Mouse (Mus musculus) hindbrain, postnatal 0 days (tissue): Measurements from ENCODE around the gene Scn11a. TPM values are rescaled to one million over a fixed set of nuclear protein-coding genes. Genes with fewer than 3 reads are reported as not detected.

Experiments
- ATAC-seq: fragments of 200-750 bp; cut with Nextera tagmentation; 2 replicates; pipeline ENCODE4 v1.8.0; 2017; ENCODE audit warnings: mild to moderate bottlenecking, moderate TSS enrichment, moderate library complexity
- DNase-seq: peaks from one replicate; pipeline ENCODE4 v3.0.0-alpha.2; 2015; ENCODE audit warnings: low spot score
- H3K27ac ChIP-seq: fragments of 300-500 bp; sonication (generic); 2 replicates; pipeline ENCODE4 v1.5.1; 2014; ENCODE audit warnings: mild to moderate bottlenecking
- H3K27me3 ChIP-seq: fragments of 300-500 bp; sonication (generic); 2 replicates; pipeline ENCODE4 v1.6.1; 2014; ENCODE audit warnings: low read length, mixed read lengths; ENCODE audit not compliant: insufficient read depth
- H3K36me3 ChIP-seq: fragments of 300-500 bp; sonication (generic); 2 replicates; pipeline ENCODE4 v1.6.1; 2014; ENCODE audit warnings: low read length, mixed read lengths; ENCODE audit not compliant: insufficient read depth
- H3K4me1 ChIP-seq: fragments of 300-500 bp; sonication (generic); 2 replicates; pipeline ENCODE4 v1.6.1; 2014; ENCODE audit warnings: antibody characterized with exemption, low read length, mixed read lengths; ENCODE audit not compliant: insufficient read depth
- H3K4me2 ChIP-seq: fragments of 300-500 bp; sonication (generic); 2 replicates; pipeline ENCODE4 v1.6.1; 2014; ENCODE audit warnings: low read depth, mild to moderate bottlenecking, low read length, moderate library complexity, mixed read lengths
- H3K4me3 ChIP-seq: fragments of 300-500 bp; sonication (generic); 2 replicates; pipeline ENCODE4 v1.5.1; 2014; ENCODE audit warnings: low read length
- H3K9ac ChIP-seq: fragments of 300-500 bp; sonication (generic); replicated peaks from 2 replicates; pipeline ENCODE4 v1.6.1; 2014; ENCODE audit warnings: mild to moderate bottlenecking, low read length, moderate library complexity, mixed read lengths
- H3K9me3 ChIP-seq: fragments of 300-500 bp; sonication (generic); 2 replicates; pipeline ENCODE4 v1.6.1; 2016; ENCODE audit warnings: low read length, mixed read lengths
- CTCF ChIP-seq: IDR thresholded peaks from 2 replicates; pipeline ENCODE4 v1.5.1; 2016; ENCODE audit warnings: antibody characterized with exemption, control low read depth, low read depth
- WGBS: fragments of 180-500 bp; shearing (Covaris S2); extraction: QIAGEN DNeasy Blood & Tissue Kit; methylation state at CpG from one replicate; pipeline ENCODE4 v1.1.7; 2014; 5-methylcytosine and 5-hydroxymethylcytosine counted together
- polyA plus RNA-seq: library from polyadenylated mRNA; unstranded; fragments of >200 nt; fragmentation: Nextera tagmentation; extraction: Ambion mirVana; gene quantifications from 2 replicates; pipeline ENCODE4 v1.2.1, GENCODE M21; 2015
- total RNA-seq: library from RNA; depleted of rRNA; stranded (reverse); fragments of >200 nt; gene quantifications from 2 replicates; pipeline ENCODE4 v1.2.3, GENCODE M21; 2014

Scn11a gene
- total and polyA plus RNA-seq, 2 experiments from 2014 or later = 0.23 to 0.52 TPM

- no peak for TF ChIP-seq CTCF
- no peak overlapping the region for H3K4me2 ChIP-seq
- H3K9me3 ChIP-seq = no peaks in the 10 kb centered on the region
- H3K9ac ChIP-seq = no peak overlapping the region
- 53% methylated on average over 2 of the region's 2 CpGs for WGBS
- no peaks in the 10 kb centered on the region for H3K36me3 ChIP-seq
- ATAC-seq (no peak), DNase-seq (peak; percentile 59)
- H3K27me3 ChIP-seq = no peaks in the 10 kb centered on the region
- H3K4me1 ChIP-seq = no peaks in the 10 kb centered on the region
- H3K27ac ChIP-seq = no peak overlapping the region
- no peak overlapping the region for H3K4me3 ChIP-seq
Observed at GRCm38 (mm10) chr9:119831001-119831400, 5.7 kb upstream of the Scn11a start.

GRCm38 (mm10) chr9:119823722-119824121, 1.5 kb downstream of the Scn11a start:
- Histone ChIP-seq H3K4me3 (no peak overlapping the region), H3K4me1 (peaks cover 4% of the 10 kb centered on the region; the same call in 1 of the 2 replicates), H3K27ac (no peak overlapping the region), H3K9me3 (no peaks in the 10 kb centered on the region), H3K27me3 (no peaks in the 10 kb centered on the region), H3K9ac (no peak overlapping the region), H3K4me2 (no peak overlapping the region), H3K36me3 (no peaks in the 10 kb centered on the region)
- 70% methylated on average over 9 of the region's 9 CpGs for WGBS
- ATAC-seq = no peak
- DNase-seq = no peak
- no peak for TF ChIP-seq CTCF

- no peak; the same call in 1 of the 2 replicates for TF ChIP-seq CTCF
- no peak overlapping the region for H3K27ac ChIP-seq
- no peak overlapping the region for H3K9ac ChIP-seq
- no peaks in the 10 kb centered on the region for H3K36me3 ChIP-seq
- no peaks in the 10 kb centered on the region for H3K9me3 ChIP-seq
- no peaks in the 10 kb centered on the region for H3K4me1 ChIP-seq
- DNase-seq = no peak
- no peak overlapping the region for H3K4me3 ChIP-seq
- no peaks in the 10 kb centered on the region for H3K27me3 ChIP-seq
- H3K4me2 ChIP-seq = no peak overlapping the region
- 94% methylated on average over 5 of the region's 5 CpGs for WGBS
- ATAC-seq = no peak
Observed at GRCm38 (mm10) chr9:119813631-119814030, 11.6 kb downstream of the Scn11a start.

GRCm38 (mm10) chr9:119806491-119806890, 18.8 kb downstream of the Scn11a start:
- Histone ChIP-seq H3K4me1 (peaks cover 14% of the 10 kb centered on the region), H3K9me3 (no peaks in the 10 kb centered on the region), H3K27ac (no peak overlapping the region), H3K36me3 (no peaks in the 10 kb centered on the region), H3K4me3 (no peak overlapping the region), H3K9ac (no peak overlapping the region), H3K4me2 (no peak overlapping the region), H3K27me3 (no peaks in the 10 kb centered on the region)
- DNase-seq (no peak), ATAC-seq (no peak)
- TF ChIP-seq CTCF = peak; percentile 47
- WGBS = 79% methylated on average over 2 of the region's 2 CpGs

- no peak for ATAC-seq
- WGBS = 82% methylated on average over 11 of the region's 11 CpGs
- H3K27me3 ChIP-seq = no peaks in the 10 kb centered on the region
Observed at GRCm38 (mm10) chr9:119804501-119804847, 20.8 kb downstream of the Scn11a start.

GRCm38 (mm10) chr9:119803845-119804500, 21.3 kb downstream of the Scn11a start:
- Histone ChIP-seq H3K4me3 (no peak overlapping the region), H3K27ac (no peak overlapping the region), H3K9me3 (no peaks in the 10 kb centered on the region), H3K36me3 (no peaks in the 10 kb centered on the region), H3K4me2 (no peak overlapping the region), H3K9ac (no peak overlapping the region), H3K27me3 (no peaks in the 10 kb centered on the region), H3K4me1 (peaks cover 14% of the 10 kb centered on the region)
- ATAC-seq (no peak), DNase-seq (no peak)
- WGBS = 49% methylated on average over 15 of the region's 15 CpGs
- no peak for TF ChIP-seq CTCF

More at GRCm38 (mm10) chr9:119804501-119804847, 20.8 kb downstream of the Scn11a start:
- Histone ChIP-seq H3K9me3 (no peaks in the 10 kb centered on the region), H3K9ac (no peak overlapping the region), H3K4me2 (no peak overlapping the region), H3K36me3 (no peaks in the 10 kb centered on the region), H3K4me3 (no peak overlapping the region), H3K27ac (no peak overlapping the region), H3K4me1 (peaks cover 14% of the 10 kb centered on the region)
- TF ChIP-seq CTCF = no peak
- DNase-seq = no peak

- Histone ChIP-seq H3K4me2 (no peak overlapping the region), H3K9ac (no peak overlapping the region), H3K27me3 (no peaks in the 10 kb centered on the region), H3K4me3 (no peak overlapping the region), H3K9me3 (no peaks in the 10 kb centered on the region), H3K36me3 (no peaks in the 10 kb centered on the region), H3K27ac (no peak overlapping the region), H3K4me1 (peaks cover 14% of the 10 kb centered on the region)
- TF ChIP-seq CTCF = no peak
- ATAC-seq (peak; percentile 29; the same call in 1 of the 2 replicates), DNase-seq (peak; percentile 23)
- 30% methylated on average over 16 of the region's 16 CpGs for WGBS
Observed at GRCm38 (mm10) chr9:119803169-119803827, 22.0 kb downstream of the Scn11a start.
